Mouse (Mus musculus) limb, embryonic 13.5 days (tissue): Measurements from ENCODE around the gene Ankrd27. TPM values are rescaled to one million over a fixed set of nuclear protein-coding genes. Genes with fewer than 3 reads are reported as not detected.

ENCODE experiments used
- ATAC-seq: fragments of 200-750 bp; cut with Nextera tagmentation; 2 replicates; pipeline ENCODE4 v1.8.0; 2017; ENCODE audit warnings: low read depth, moderate number of reproducible peaks, moderate TSS enrichment; ENCODE audit not compliant: low FRiP score
- H3K27ac ChIP-seq: fragments of 300-500 bp; sonication (generic); 2 replicates; pipeline ENCODE4 v1.5.1; 2015; ENCODE audit warnings: inconsistent platforms, mild to moderate bottlenecking, moderate library complexity
- H3K27me3 ChIP-seq: fragments of 300-500 bp; sonication (generic); 2 replicates; pipeline ENCODE4 v1.6.1; 2015; ENCODE audit warnings: mild to moderate bottlenecking, inconsistent platforms
- H3K36me3 ChIP-seq: fragments of 300-500 bp; sonication (generic); 2 replicates; pipeline ENCODE4 v1.6.1; 2015; ENCODE audit warnings: inconsistent platforms, mild to moderate bottlenecking, moderate library complexity
- H3K4me1 ChIP-seq: fragments of 300-500 bp; sonication (generic); 2 replicates; pipeline ENCODE4 v1.6.1; 2015; ENCODE audit warnings: inconsistent platforms
- H3K4me2 ChIP-seq: fragments of 300-500 bp; sonication (generic); replicated peaks from 2 replicates; pipeline ENCODE4 v1.6.1; 2015; ENCODE audit warnings: inconsistent platforms, mild to moderate bottlenecking, moderate library complexity
- H3K4me3 ChIP-seq: fragments of 300-500 bp; sonication (generic); 2 replicates; pipeline ENCODE4 v1.5.1; 2015; ENCODE audit warnings: moderate library complexity, mild to moderate bottlenecking, inconsistent platforms
- H3K9ac ChIP-seq: fragments of 300-500 bp; sonication (generic); 2 replicates; pipeline ENCODE4 v1.6.1; 2015; ENCODE audit warnings: mild to moderate bottlenecking, inconsistent platforms
- H3K9me3 ChIP-seq: fragments of 300-500 bp; sonication (generic); 2 replicates; pipeline ENCODE4 v1.6.1; 2016; ENCODE audit warnings: inconsistent platforms
- WGBS: fragments of 180-500 bp; shearing (Covaris S2); methylation state at CpG from one replicate; pipeline ENCODE4 v1.1.7; 2015; 5-methylcytosine and 5-hydroxymethylcytosine counted together
- polyA plus RNA-seq: library from polyadenylated mRNA; unstranded; fragments of >200 nt; fragmentation: Nextera tagmentation; extraction: Ambion mirVana; gene quantifications from 2 replicates; pipeline ENCODE4 v1.2.1, GENCODE M21; 2015

The Ankrd27 gene
- polyA plus RNA-seq, 1 experiment from 2014 or later: 52.1 TPM

DNA sequence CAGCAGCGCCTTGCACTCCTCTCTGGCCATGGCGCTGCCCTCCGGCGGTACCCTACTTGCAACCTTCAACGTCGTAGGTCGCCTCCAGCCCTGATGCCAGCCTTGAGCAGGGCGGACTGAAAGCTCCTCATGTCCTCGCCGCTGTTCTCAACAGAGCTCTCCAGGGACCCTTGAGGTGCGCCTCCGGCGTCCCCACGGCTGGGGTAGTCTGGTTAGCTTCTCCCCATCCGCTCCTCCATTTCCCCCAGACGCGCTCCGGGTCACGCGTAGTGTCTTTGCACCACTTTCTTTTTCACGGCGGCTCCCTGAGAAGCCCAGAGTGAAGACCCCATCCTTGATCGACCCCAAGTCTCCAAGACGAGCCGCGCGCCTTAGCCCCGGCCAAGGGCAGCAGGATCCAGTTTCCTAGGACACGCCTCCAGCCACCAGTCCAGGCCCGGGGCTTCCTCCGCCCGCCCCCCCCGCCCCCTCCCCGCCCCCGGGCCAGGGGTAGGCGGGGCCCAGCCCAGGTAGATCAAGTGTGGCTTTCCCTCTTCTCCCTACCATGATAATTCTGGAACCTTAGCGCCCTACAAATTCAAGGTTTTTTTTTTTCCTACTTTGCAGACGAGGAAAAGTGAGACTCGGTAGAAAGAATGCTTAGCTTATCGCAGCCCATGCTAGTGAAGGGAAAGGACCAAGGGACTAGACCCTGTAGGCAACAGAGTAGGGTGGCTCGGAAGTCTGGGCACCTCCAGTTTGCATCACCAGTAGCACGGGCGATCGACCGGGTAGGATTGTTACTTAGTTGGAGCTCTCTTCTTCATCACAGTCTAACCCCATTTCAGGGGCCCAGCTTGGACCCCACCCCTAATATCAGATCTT lies 621 bp upstream of the Ankrd27 start, which contains the start of gene Rgs9bp:
TSS of gene Rgs9bp (minus strand) at position 392 of the 864 bp plus-strand sequence.
- Histone ChIP-seq H3K27me3 (peaks cover 37% of the 10 kb centered on the region), H3K4me2 (peak within 1 kb of the TSS; percentile 99), H3K36me3 (no peaks in the 10 kb centered on the region), H3K27ac (peak within 1 kb of the TSS; percentile 88), H3K4me3 (peak within 1 kb of the TSS; percentile 88), H3K9me3 (no peaks in the 10 kb centered on the region; the same call in 1 of the 2 replicates), H3K4me1 (peaks cover 43% of the 10 kb centered on the region), H3K9ac (peak within 1 kb of the TSS; percentile 92)
- peak; percentile 74 for ATAC-seq
- under 1% methylated on average over 45 of the region's 45 CpGs for whole genome bisulfite sequencing

DNA sequence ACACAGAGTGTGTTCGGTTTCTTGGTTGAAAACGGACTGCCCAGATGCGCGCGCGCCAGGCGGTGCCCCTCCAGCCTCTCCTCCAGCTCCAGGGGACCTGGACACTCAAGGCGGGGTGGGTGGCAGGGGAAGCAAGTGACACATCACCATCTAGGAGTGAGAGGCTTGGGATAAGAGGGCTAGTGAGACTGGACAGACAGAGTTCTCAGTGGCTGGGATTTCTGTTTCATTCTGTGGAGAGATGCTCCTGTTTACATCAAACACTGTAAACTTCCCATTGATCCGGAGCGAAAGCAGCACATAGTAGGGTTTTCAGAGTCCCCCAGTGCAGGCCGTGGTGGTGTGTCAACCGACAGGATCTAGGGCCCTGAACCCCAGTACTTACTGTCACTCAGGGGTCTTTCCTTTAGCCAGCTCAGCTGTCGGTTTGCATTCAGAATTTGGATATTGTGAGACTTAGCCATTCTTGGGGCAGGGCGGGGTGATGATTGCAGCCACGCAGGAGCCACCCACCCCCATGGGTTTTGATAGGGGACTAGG lies 932 bp downstream of the Ankrd27 start:
- Histone ChIP-seq H3K9me3 (no peaks in the 10 kb centered on the region; the same call in 1 of the 2 replicates), H3K4me2 (peak overlapping the region; percentile 99), H3K4me1 (peaks cover 56% of the 10 kb centered on the region), H3K36me3 (peaks cover 3% of the 10 kb centered on the region), H3K27me3 (peaks cover 31% of the 10 kb centered on the region), H3K4me3 (peak overlapping the region; percentile 88), H3K9ac (peak overlapping the region; percentile 92), H3K27ac (peak overlapping the region; percentile 88)
- ATAC-seq: no peak
- WGBS: 22% methylated on average over 15 of the region's 15 CpGs

- Histone ChIP-seq H3K27me3 (peaks cover 24% of the 10 kb centered on the region), H3K27ac (no peak overlapping the region), H3K4me2 (peak overlapping the region; percentile 99), H3K4me3 (no peak overlapping the region), H3K9me3 (no peaks in the 10 kb centered on the region; the same call in 1 of the 2 replicates), H3K9ac (no peak overlapping the region; the same call in 1 of the 2 replicates), H3K4me1 (peaks cover 59% of the 10 kb centered on the region), H3K36me3 (peaks cover 11% of the 10 kb centered on the region)
- no peak for ATAC-seq
- 72% methylated on average over 5 of the region's 5 CpGs for WGBS
Observed at GRCm38 (mm10) chr7:35587728-35588127, 1.7 kb downstream of the Ankrd27 start.

GRCm38 (mm10) chr7:35588680-35589428 lies 2.8 kb downstream of the Ankrd27 start:
- Histone ChIP-seq H3K4me1 (peaks cover 57% of the 10 kb centered on the region), H3K36me3 (peaks cover 22% of the 10 kb centered on the region), H3K4me2 (0 out of 2 replicates have a peak overlapping the region, but pooled peaks have one; percentile 7), H3K4me3 (no peak overlapping the region), H3K27me3 (peaks cover 13% of the 10 kb centered on the region), H3K27ac (peak overlapping the region; percentile 28; the same call in 1 of the 2 replicates), H3K9ac (no peak overlapping the region), H3K9me3 (no peaks in the 10 kb centered on the region)
- 82% methylated on average over 9 of the region's 9 CpGs for WGBS
- no peak for ATAC-seq

GRCm38 (mm10) chr7:35589485-35589884 lies 3.4 kb downstream of the Ankrd27 start:
- 0 out of 2 replicates have a peak overlapping the region, but pooled peaks have one; percentile 3 for H3K4me2 ChIP-seq
- 73% methylated on average over 7 of the region's 7 CpGs for WGBS
- no peak overlapping the region; the same call in 1 of the 2 replicates for H3K27ac ChIP-seq

DNA sequence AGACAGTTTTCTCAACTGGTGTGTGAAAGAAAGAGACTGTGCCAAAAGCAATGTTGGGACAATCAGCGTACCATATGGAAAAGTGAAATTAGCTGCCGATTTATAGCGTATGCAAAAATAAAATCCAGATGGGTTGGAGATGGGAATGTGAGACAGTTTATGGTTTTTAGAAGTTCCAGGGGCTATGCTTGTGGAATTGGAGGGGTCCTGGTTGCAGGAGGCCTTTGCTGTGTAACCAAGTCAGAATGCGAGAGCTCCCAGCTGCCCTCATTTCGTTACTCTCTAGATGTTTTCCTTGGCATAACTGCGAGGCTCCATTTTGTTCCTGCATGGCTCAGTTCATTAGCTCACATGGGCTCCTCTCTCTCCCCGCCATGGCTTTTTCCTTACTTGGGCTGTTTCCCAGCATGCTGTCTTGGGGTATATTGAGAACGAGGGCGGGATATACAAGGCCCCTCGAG lies 4.7 kb downstream of the Ankrd27 start:
- H3K9ac ChIP-seq: no peak overlapping the region
- ATAC-seq: peak; percentile 71
- no peaks in the 10 kb centered on the region for H3K9me3 ChIP-seq
- H3K36me3 ChIP-seq: peaks cover 38% of the 10 kb centered on the region
- H3K27ac ChIP-seq: peak overlapping the region; percentile 93
- peak overlapping the region; percentile 41 for H3K4me2 ChIP-seq
- no peaks in the 10 kb centered on the region for H3K27me3 ChIP-seq
- H3K4me3 ChIP-seq: no peak overlapping the region
- WGBS: 31% methylated on average over 10 of the region's 10 CpGs
- H3K4me1 ChIP-seq: peaks cover 48% of the 10 kb centered on the region

More at GRCm38 (mm10) chr7:35589485-35589884, 3.4 kb downstream of the Ankrd27 start:
- Histone ChIP-seq H3K4me3 (no peak overlapping the region), H3K36me3 (peaks cover 26% of the 10 kb centered on the region), H3K4me1 (peaks cover 50% of the 10 kb centered on the region), H3K9me3 (no peaks in the 10 kb centered on the region), H3K27me3 (peaks cover 7% of the 10 kb centered on the region), H3K9ac (no peak overlapping the region)
- no peak for ATAC-seq

DNA sequence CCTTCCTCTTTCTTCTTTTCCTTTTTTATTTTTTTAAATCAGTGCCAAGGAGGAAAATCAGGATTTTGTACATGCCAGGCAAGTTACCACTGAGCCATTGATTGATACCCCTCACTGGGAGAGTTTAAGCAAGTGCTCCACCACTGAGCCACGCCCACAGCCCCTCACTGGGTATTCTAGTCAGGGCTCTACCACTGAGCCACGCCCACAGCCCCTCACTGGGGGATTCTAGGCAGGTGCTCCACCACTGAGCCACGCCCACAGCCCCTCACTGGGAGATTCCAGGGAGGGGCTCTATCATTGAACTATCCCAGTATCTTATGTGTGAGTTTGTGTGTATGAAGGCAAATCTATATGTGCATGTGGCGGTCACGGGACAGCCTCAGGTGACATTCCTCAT lies 8.3 kb downstream of the Ankrd27 start:
- Histone ChIP-seq H3K9me3 (no peaks in the 10 kb centered on the region), H3K4me2 (no peak overlapping the region), H3K27me3 (no peaks in the 10 kb centered on the region), H3K36me3 (peaks cover 66% of the 10 kb centered on the region), H3K9ac (no peak overlapping the region), H3K4me1 (peaks cover 25% of the 10 kb centered on the region), H3K27ac (no peak overlapping the region), H3K4me3 (no peak overlapping the region)
- no peak for ATAC-seq
- WGBS: 89% methylated on average over 5 of the region's 5 CpGs

DNA sequence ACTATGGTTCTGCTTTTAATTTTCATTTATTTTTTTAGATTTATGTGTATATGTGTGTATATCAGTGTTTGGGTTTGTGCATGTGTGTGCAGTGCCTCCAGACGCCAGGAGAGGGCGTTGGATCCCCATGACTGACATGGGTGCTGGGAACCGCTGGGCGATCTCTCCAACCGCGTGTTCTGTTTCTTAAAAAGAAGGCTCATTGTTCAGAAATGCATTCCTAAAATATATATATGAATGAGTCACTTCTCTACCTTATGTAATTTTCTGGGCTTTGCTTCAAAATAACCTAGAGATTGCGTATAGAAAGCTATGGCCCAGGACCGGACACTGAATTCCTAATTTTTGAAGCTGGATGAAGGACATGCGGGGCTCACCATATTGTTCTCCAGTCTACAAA lies 13.4 kb downstream of the Ankrd27 start:
- 88% methylated on average over 9 of the region's 9 CpGs for WGBS
- ATAC-seq: no peak
- H3K27me3 ChIP-seq: no peaks in the 10 kb centered on the region
- H3K4me2 ChIP-seq: no peak overlapping the region
- H3K36me3 ChIP-seq: peaks cover 81% of the 10 kb centered on the region
- H3K27ac ChIP-seq: no peak overlapping the region
- H3K4me3 ChIP-seq: no peak overlapping the region
- no peak overlapping the region for H3K9ac ChIP-seq
- no peaks in the 10 kb centered on the region for H3K4me1 ChIP-seq
- H3K9me3 ChIP-seq: no peaks in the 10 kb centered on the region

GRCm38 (mm10) chr7:35600031-35600430 lies 14.0 kb downstream of the Ankrd27 start:
- H3K9ac ChIP-seq: no peak overlapping the region
- H3K27me3 ChIP-seq: no peaks in the 10 kb centered on the region
- ATAC-seq: no peak
- no peak overlapping the region for H3K4me2 ChIP-seq
- no peak overlapping the region for H3K4me3 ChIP-seq
- H3K36me3 ChIP-seq: peaks cover 78% of the 10 kb centered on the region
- no peaks in the 10 kb centered on the region for H3K9me3 ChIP-seq
- WGBS: 88% methylated on average over 10 of the region's 10 CpGs
- H3K27ac ChIP-seq: no peak overlapping the region
- H3K4me1 ChIP-seq: no peaks in the 10 kb centered on the region

GRCm38 (mm10) chr7:35601106-35601505 lies 15.1 kb downstream of the Ankrd27 start:
- H3K27me3 ChIP-seq: no peaks in the 10 kb centered on the region
- H3K36me3 ChIP-seq: peaks cover 75% of the 10 kb centered on the region
- ATAC-seq: no peak
- H3K4me2 ChIP-seq: no peak overlapping the region
- WGBS: 93% methylated on average over 6 of the region's 6 CpGs
- no peak overlapping the region for H3K27ac ChIP-seq
- no peaks in the 10 kb centered on the region for H3K9me3 ChIP-seq
- no peak overlapping the region for H3K4me3 ChIP-seq
- H3K4me1 ChIP-seq: no peaks in the 10 kb centered on the region
- H3K9ac ChIP-seq: no peak overlapping the region

GRCm38 (mm10) chr7:35602766-35603165 lies 16.7 kb downstream of the Ankrd27 start:
- no peak overlapping the region for H3K27ac ChIP-seq
- no peak overlapping the region for H3K9ac ChIP-seq
- no peaks in the 10 kb centered on the region for H3K27me3 ChIP-seq
- no peak overlapping the region for H3K4me2 ChIP-seq
- no peaks in the 10 kb centered on the region for H3K9me3 ChIP-seq
- no peak overlapping the region for H3K4me3 ChIP-seq
- ATAC-seq: no peak
- WGBS: 93% methylated on average over 5 of the region's 5 CpGs
- H3K4me1 ChIP-seq: no peaks in the 10 kb centered on the region
- H3K36me3 ChIP-seq: peaks cover 77% of the 10 kb centered on the region
